Mouse (Mus musculus) hindbrain, embryonic 10.5 days (tissue): ENCODE results near the gene Capn15. TPM values are rescaled to one million over a fixed set of nuclear protein-coding genes. Genes with fewer than 3 reads are reported as not detected.

Experiments
- DNase-seq: peaks from one replicate; pipeline ENCODE4 v3.0.0-alpha.2; 2017; ENCODE audit warnings: low spot score
- H3K27ac ChIP-seq: fragments of 300-500 bp; sonication (generic); 2 replicates; pipeline ENCODE4 v1.5.1; 2016; ENCODE audit warnings: mild to moderate bottlenecking, moderate library complexity
- H3K27me3 ChIP-seq: fragments of 300-500 bp; sonication (generic); 2 replicates; pipeline ENCODE4 v1.6.1; 2016; ENCODE audit warnings: mild to moderate bottlenecking; ENCODE audit not compliant: poor library complexity, insufficient read depth, severe bottlenecking
- H3K36me3 ChIP-seq: fragments of 300-500 bp; sonication (generic); 2 replicates; pipeline ENCODE4 v1.6.1; 2016; ENCODE audit warnings: mild to moderate bottlenecking, moderate library complexity
- H3K4me1 ChIP-seq: fragments of 300-500 bp; sonication (generic); replicated peaks from 2 replicates; pipeline ENCODE4 v1.6.1; 2016; ENCODE audit warnings: mild to moderate bottlenecking
- H3K4me3 ChIP-seq: fragments of 300-500 bp; sonication (generic); 2 replicates; pipeline ENCODE4 v1.5.1; 2016; ENCODE audit warnings: mild to moderate bottlenecking, moderate library complexity
- H3K9me3 ChIP-seq: fragments of 300-500 bp; sonication (generic); 2 replicates; pipeline ENCODE4 v1.6.1; 2016; ENCODE audit warnings: mild to moderate bottlenecking, moderate library complexity
- WGBS: fragments of 180-500 bp; shearing (Covaris S2); methylation state at CpG from one replicate; pipeline ENCODE4 v1.1.7; 2016; 5-methylcytosine and 5-hydroxymethylcytosine counted together
- polyA plus RNA-seq: library from polyadenylated mRNA; unstranded; fragments of >200 nt; fragmentation: Nextera tagmentation; extraction: Ambion mirVana; gene quantifications from 2 replicates; pipeline ENCODE4 v1.2.1, GENCODE M21; 2016

Capn15 gene
- polyA plus RNA-seq, 1 experiment from 2014 or later: 35.0 TPM

GRCm38 (mm10) chr17:25984556-25985305, 865 bp downstream of the Capn15 start:
- peak overlapping the region; percentile 94 for H3K27ac ChIP-seq
- peak; percentile 10 for DNase-seq
- 13% methylated on average over 17 of the region's 17 CpGs for WGBS
- H3K9me3 ChIP-seq: no peaks in the 10 kb centered on the region
- peaks cover 19% of the 10 kb centered on the region for H3K36me3 ChIP-seq
- H3K4me3 ChIP-seq: peak overlapping the region; percentile 78
- no peaks in the 10 kb centered on the region for H3K27me3 ChIP-seq
- peaks cover 30% of the 10 kb centered on the region for H3K4me1 ChIP-seq

DNA sequence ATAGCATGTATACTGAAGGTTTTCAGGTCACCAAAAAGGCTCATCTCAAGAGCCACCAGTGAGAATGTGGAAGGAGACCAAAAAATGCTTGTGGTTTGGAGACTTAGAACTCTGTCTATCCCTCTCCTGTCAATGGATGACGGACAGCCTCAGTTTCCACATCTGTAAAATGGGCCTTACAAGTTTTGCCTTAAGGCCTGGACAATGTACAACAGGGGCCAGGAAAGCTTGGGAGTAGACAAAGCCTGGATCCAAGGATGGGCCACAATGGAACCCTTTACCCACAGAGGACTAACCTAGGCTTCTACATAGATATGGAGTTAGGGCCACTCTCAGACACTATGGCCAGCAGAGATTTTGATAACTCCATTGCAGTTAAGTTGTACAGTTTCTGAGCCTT, 1.5 kb downstream of the Capn15 start:
- Histone ChIP-seq H3K27ac (0 out of 2 replicates have a peak overlapping the region, but pooled peaks have one; percentile 94), H3K9me3 (no peaks in the 10 kb centered on the region), H3K36me3 (peaks cover 13% of the 10 kb centered on the region), H3K4me3 (peak overlapping the region; percentile 78), H3K27me3 (no peaks in the 10 kb centered on the region), H3K4me1 (peaks cover 30% of the 10 kb centered on the region)
- DNase-seq: no peak
- 97% methylated on average over 1 of the region's 1 CpGs for WGBS

DNA sequence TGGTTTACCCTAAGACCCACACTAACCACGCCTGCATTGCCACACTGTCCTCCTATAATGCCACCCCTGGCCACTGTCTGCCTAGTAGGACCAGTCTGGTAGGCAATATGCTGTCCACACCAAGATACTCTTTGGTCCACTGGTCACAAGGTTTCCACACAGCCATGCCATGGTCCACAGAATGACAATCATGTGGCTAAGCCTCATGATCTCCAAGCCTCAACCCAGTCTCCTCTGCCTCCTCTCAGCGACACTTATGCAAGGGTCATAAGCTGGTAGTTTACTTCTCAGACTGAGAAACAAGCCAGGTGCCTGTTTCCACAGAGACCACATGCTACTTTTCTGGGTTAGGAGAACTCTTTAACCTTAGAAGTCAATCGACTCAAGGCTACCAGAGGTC, 2.7 kb downstream of the Capn15 start:
- Histone ChIP-seq H3K4me1 (peaks cover 30% of the 10 kb centered on the region), H3K9me3 (no peaks in the 10 kb centered on the region), H3K27ac (no peak overlapping the region), H3K36me3 (0 out of 2 replicates have a peak, but pooled peaks cover 7% of the 10 kb centered on the region), H3K27me3 (no peaks in the 10 kb centered on the region), H3K4me3 (no peak overlapping the region)
- WGBS: 95% methylated on average over 3 of the region's 3 CpGs
- no peak for DNase-seq

DNA sequence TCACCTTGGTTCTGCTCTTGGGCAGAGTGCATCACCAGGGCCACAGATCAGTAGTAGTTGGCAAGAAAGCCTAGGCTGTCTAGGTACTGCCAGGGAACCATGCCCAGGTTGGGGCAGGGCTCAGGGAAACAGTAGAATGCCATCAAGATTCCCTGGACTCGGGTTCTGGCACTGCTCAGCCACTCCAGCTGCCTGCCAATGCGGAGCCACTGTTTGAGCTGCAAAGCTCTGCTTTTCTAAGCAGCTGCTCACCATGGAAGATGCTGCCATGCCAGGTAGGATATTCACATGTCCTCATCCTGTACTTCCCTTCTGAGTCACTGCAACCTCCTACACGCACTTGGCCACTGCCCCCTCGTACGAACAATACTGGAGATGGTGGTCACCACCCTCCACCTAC, 4.7 kb downstream of the Capn15 start:
- H3K4me1 ChIP-seq: peaks cover 26% of the 10 kb centered on the region
- no peak overlapping the region for H3K4me3 ChIP-seq
- 0 out of 2 replicates have a peak, but pooled peaks cover 10% of the 10 kb centered on the region for H3K36me3 ChIP-seq
- no peak for DNase-seq
- H3K27ac ChIP-seq: no peak overlapping the region
- 93% methylated on average over 5 of the region's 5 CpGs for WGBS
- H3K27me3 ChIP-seq: no peaks in the 10 kb centered on the region
- H3K9me3 ChIP-seq: no peaks in the 10 kb centered on the region

DNA sequence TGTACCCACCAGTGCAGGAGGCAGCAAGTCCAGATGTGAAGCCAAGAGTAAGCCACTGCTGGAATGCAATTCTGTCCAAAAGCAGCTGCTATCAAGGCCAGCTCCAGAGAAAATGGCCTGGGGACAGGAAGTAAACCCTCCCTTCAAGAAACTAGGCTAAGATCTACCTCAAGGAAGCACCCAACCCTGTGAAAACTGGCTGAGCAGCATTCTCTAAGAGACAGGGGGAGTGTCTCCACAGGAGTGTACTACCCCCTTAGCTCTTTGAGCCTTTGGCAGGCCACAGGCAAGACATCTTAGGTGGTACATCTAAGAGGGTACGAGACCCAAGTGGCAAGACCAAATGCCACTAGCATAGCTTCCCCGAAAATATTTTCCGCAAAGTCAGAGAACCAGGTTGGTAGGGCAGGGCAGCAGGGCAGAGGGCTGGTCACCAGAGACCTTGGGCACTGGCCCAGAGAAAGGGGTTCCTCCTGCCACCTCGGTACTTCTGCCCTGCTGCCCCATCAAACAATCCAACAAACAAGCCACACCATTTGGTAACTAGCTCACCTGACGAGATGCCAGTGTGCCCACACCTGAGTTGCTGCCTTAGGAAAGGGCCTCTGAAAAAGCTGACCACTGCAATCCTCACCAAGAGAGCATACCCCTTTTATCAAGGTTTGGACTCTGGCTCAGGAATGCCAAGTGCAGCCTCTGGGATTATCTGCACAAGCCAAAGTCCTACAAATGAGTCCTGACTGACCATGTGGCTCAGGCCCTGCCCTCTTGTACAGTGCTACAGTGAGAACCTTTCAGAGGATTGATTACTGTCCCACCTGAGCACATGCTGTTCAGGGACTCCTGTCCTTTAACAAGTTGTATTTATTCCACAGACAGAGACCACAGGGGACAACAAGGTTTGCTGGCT, 5.5 kb downstream of the Capn15 start:
- Histone ChIP-seq H3K9me3 (no peaks in the 10 kb centered on the region), H3K27me3 (no peaks in the 10 kb centered on the region), H3K27ac (no peak overlapping the region), H3K36me3 (0 out of 2 replicates have a peak, but pooled peaks cover 10% of the 10 kb centered on the region), H3K4me3 (no peak overlapping the region), H3K4me1 (peaks cover 26% of the 10 kb centered on the region)
- no peak for DNase-seq
- 92% methylated on average over 5 of the region's 5 CpGs for whole genome bisulfite sequencing

DNA sequence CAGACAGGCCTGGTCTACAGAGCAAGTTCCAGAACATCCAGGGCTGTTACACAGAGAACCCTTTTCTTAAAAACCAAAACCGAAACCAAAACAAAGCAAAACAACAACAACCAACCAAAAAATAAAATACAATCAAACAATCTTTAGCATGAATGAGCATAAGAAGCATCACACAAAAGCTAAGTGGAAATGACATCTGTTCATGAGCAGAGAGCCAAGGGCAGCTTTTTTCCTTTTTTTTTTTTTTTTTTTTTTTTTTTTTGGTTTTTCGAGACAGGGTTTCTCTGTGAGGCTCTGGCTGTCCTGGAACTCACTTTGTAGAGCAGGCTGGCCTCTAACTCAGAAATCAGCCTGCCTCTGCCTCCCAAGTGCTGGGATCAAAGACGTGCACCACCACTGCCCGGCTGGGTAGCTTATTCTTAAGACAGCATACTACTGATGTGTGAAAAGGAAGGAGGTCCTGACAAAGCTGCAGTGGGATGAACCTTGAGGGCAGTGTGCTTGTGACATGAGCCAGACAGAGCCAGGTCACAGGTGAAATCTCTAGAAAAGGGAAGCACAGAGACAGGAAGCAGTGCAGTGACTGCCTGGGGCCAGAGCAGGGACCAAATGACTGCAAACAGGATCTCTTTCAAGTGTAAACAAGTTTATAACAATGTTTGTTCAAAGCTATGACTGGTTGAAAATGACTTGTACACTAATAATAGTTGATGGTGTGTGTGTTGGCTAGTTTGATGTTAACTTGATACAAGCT, 14.5 kb downstream of the Capn15 start:
- H3K27me3 ChIP-seq: no peaks in the 10 kb centered on the region
- peaks cover 24% of the 10 kb centered on the region for H3K36me3 ChIP-seq
- WGBS: 85% methylated on average over 4 of the region's 4 CpGs
- no peak overlapping the region for H3K27ac ChIP-seq
- H3K9me3 ChIP-seq: no peaks in the 10 kb centered on the region
- peaks cover 5% of the 10 kb centered on the region for H3K4me1 ChIP-seq
- DNase-seq: no peak
- H3K4me3 ChIP-seq: no peak overlapping the region

GRCm38 (mm10) chr17:25970448-25970847, 15.1 kb downstream of the Capn15 start:
- 96% methylated on average over 9 of the region's 9 CpGs for WGBS
- H3K27me3 ChIP-seq: no peaks in the 10 kb centered on the region
- H3K27ac ChIP-seq: no peak overlapping the region
- no peak overlapping the region for H3K4me3 ChIP-seq
- no peak for DNase-seq
- peaks cover 5% of the 10 kb centered on the region for H3K4me1 ChIP-seq
- no peaks in the 10 kb centered on the region for H3K9me3 ChIP-seq
- H3K36me3 ChIP-seq: peaks cover 24% of the 10 kb centered on the region

DNA sequence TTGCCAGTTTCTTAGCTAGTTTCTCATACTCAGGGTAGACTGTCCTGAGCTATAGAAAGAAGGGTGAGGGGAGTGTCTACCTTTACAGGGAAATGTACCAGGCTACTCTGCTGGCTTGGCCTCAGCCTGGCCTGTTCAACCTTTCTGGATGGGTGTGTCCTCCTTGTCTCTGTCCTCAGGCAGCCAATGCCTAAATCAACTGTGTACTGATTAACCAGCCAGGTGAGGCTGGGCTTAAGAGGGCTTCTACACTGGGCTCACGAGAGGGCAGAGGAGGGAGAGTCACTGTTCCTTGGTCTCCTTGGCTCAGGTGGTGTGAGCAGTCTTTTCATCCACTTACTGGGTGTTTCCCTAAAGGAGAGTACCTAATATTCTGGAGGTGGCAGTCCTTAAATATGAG, 17.4 kb downstream of the Capn15 start:
- Histone ChIP-seq H3K36me3 (peaks cover 45% of the 10 kb centered on the region), H3K4me3 (no peak overlapping the region), H3K27ac (no peak overlapping the region), H3K27me3 (no peaks in the 10 kb centered on the region), H3K4me1 (peaks cover 4% of the 10 kb centered on the region; the same call in 1 of the 2 replicates), H3K9me3 (no peaks in the 10 kb centered on the region)
- WGBS: 81% methylated on average over 1 of the region's 1 CpGs
- DNase-seq: no peak

GRCm38 (mm10) chr17:25967652-25968051, 17.9 kb downstream of the Capn15 start:
- no peaks in the 10 kb centered on the region for H3K9me3 ChIP-seq
- H3K27ac ChIP-seq: no peak overlapping the region
- peaks cover 45% of the 10 kb centered on the region for H3K36me3 ChIP-seq
- WGBS: 89% methylated on average over 3 of the region's 3 CpGs
- H3K27me3 ChIP-seq: no peaks in the 10 kb centered on the region
- no peaks in the 10 kb centered on the region; the same call in 1 of the 2 replicates for H3K4me1 ChIP-seq
- H3K4me3 ChIP-seq: no peak overlapping the region
- no peak for DNase-seq

- peaks cover 68% of the 10 kb centered on the region for H3K36me3 ChIP-seq
- no peak overlapping the region for H3K4me3 ChIP-seq
- H3K27ac ChIP-seq: no peak overlapping the region
- no peaks in the 10 kb centered on the region for H3K9me3 ChIP-seq
- WGBS: 86% methylated on average over 7 of the region's 7 CpGs
- no peak for DNase-seq
- no peaks in the 10 kb centered on the region; the same call in 1 of the 2 replicates for H3K4me1 ChIP-seq
- H3K27me3 ChIP-seq: no peaks in the 10 kb centered on the region
These were observed 21.3 kb downstream of the Capn15 start for GRCm38 (mm10) chr17:25964271-25964670.

DNA sequence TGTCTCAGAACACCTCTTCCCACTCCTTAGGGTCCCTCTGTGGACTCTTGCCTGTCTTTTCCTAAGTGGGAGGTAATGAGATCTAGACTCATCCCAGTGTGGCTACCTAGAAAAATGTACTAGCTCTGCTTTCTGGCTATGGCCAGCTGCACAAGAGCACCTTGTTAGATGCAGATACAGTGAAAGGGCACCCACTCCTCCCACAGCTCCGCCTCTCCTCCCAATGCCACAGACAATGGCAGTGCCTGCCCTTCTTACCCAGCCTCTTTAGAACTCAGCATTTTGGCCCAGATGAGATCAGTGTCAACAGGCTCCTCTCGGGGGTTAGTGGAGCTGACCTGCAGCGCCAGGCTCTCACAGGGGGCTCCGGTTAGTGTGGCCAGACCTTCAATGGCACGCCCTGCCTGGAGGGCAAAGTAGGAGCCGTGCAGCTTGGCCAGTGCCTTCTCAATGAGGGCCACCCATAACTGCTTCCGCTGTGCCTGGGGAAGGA, 23.1 kb downstream of the Capn15 start:
- Histone ChIP-seq H3K4me1 (peaks cover 3% of the 10 kb centered on the region; the same call in 1 of the 2 replicates), H3K4me3 (no peak overlapping the region), H3K27me3 (no peaks in the 10 kb centered on the region), H3K36me3 (peaks cover 84% of the 10 kb centered on the region), H3K27ac (0 out of 2 replicates have a peak overlapping the region, but pooled peaks have one; percentile 29), H3K9me3 (no peaks in the 10 kb centered on the region)
- DNase-seq: no peak
- 91% methylated on average over 7 of the region's 7 CpGs for WGBS

GRCm38 (mm10) chr17:25961566-25961965, 24.0 kb downstream of the Capn15 start:
- Histone ChIP-seq H3K4me3 (no peak overlapping the region), H3K4me1 (peaks cover 6% of the 10 kb centered on the region; the same call in 1 of the 2 replicates), H3K27me3 (no peaks in the 10 kb centered on the region), H3K27ac (no peak overlapping the region), H3K9me3 (no peaks in the 10 kb centered on the region), H3K36me3 (peaks cover 89% of the 10 kb centered on the region)
- no peak for DNase-seq
- WGBS: 97% methylated on average over 5 of the region's 5 CpGs
